Mouse (Mus musculus): ENCODE results near the gene Hcar1.

- no peak for TF ChIP-seq CTCF (IDR thresholded peaks at IDR 0.05; ENCODE audit: control insufficient read depth, insufficient read depth, low read length)
- no peak for TF ChIP-seq POLR2A (IDR thresholded peaks at IDR 0.05; ENCODE audit: borderline replicate concordance, control insufficient read depth, low read depth, low read length)
These were observed 16.6 kb upstream of the Hcar1 start for GRCm38 (mm10) chr5:123896395-123896794.
